Mouse (Mus musculus) c-Kit-positive CD71-negative TER-119-negative erythroid progenitor cells, embryonic 14.5 days (primary cell): Measurements from ENCODE around the gene Ctss.
"Not testable (repeated sequence)": the region's sequence is repeated elsewhere in the genome, so short reads cannot be mapped to it uniquely, and the experiment has no call there.

Experiments used
- DNase-seq: peaks from one replicate; pipeline ENCODE4 v3.0.0-alpha.2; 2013; ENCODE audit warnings: low read depth

The Ctss gene

DNA sequence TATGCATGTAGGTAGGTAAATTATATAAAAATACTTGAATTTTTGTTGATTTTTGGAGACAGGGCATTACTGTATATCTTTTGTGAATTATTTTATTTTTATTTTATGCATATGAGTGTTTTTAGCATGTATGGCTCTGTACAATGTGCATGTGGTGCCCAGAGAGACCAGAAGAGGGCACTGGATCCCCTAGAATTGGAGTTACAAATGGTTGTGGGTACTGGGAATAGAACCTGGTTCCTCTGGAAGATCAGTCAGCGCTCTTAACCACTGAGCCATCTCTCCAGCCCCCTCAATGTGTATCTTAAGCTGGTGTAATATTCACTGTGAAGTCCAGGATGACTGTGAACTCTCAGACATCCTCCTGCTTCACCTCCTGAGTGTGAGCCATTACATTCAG lies 8.3 kb downstream of the Ctss start:
- DNase-seq = no peak

GRCm38 (mm10) chr3:95538936-95539335 lies 12.3 kb downstream of the Ctss start:
- no peak for DNase-seq

GRCm38 (mm10) chr3:95539837-95540236 lies 13.3 kb downstream of the Ctss start:
- DNase-seq = no peak

DNA sequence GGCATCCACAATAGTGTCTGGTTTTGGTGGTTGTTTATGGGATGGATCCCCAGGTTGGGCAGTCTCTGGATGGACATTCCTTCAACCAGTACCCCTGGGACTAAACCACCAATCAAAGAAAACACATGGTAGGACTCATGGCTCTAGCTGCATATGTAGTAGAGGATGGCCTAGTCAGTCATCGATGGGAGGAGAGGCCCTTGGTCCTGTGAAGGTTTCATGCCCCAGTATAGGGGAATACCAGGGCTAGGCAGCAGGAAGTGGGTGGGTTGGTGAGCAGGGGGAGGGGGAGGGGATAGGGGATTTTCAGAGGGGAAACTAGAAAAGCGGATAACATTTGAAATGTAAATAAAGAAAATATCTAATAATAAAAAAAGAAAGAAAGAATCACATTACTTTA lies 14.6 kb downstream of the Ctss start:
- DNase-seq = not testable (repeated sequence)

- DNase-seq = no peak
Observed at GRCm38 (mm10) chr3:95542171-95542570, 15.6 kb downstream of the Ctss start.

DNA sequence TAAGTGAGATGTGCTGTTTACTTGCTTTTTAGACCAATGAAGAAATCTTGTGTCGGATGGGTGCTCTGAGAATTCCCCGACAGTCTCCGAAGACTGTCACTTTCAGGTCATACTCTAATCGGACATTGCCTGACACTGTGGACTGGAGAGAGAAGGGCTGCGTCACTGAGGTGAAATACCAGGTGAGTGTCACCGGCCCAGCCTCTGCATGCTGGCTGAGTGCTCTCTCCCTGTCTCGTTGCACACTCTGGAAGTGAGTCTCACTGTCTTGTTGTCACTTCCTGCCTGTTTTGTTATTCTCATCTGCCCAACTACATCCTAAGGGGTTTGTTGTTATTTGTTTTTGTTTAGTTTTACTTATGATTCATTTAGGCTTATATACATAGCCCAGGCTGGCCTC lies 16.4 kb downstream of the Ctss start:
- no peak for DNase-seq

- no peak for DNase-seq
Observed at GRCm38 (mm10) chr3:95550176-95550575, 23.6 kb downstream of the Ctss start.

DNA sequence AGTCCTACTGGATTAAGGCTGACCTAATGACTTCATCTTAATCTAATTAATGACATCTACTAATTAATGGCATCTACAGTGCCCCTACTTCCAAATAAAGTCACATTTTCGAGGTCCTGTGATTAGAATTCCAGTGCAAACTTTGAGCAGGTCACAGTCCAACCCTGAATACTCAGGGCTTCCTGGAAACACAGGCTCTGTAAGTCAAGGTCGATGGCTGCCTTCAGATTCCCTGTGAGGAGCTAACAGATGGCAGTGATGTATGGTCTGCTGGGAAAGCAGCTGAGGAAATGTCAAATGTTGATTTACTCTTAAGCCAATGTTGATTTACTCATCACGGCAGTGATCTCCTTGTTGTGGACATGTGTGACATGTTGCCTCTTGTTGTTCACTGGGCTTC lies 27.4 kb downstream of the Ctss start:
- no peak for DNase-seq

DNA sequence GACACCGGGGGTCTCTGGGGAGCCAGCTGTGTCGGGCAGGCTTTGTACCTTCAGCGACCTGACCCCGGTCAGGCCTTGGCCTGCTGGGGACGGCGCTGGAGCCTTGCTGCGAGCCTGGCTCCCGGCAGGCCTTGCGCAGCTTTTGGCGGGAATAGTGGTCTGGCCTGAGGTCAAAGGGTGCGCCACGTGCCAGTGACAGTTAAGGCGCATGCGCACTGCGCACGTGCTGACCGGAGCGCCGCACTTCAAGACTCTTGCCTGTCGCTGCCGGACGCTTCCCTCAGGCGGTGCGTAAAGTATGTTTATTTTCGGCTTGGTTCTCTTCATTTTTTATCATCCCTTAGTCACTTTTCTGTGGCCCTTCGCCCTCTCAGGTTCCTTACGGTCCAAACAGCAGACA lies 32.9 kb downstream of the Ctss start, which contains the start of gene Hormad1:
TSS of gene Hormad1 (plus strand) at position 241 of the 400 bp plus-strand sequence.
- no peak for DNase-seq

GRCm38 (mm10) chr3:95560738-95561137 lies 34.2 kb downstream of the Ctss start:
- no peak for DNase-seq

GRCm38 (mm10) chr3:95561826-95562225 lies 35.2 kb downstream of the Ctss start:
- DNase-seq = no peak

DNA sequence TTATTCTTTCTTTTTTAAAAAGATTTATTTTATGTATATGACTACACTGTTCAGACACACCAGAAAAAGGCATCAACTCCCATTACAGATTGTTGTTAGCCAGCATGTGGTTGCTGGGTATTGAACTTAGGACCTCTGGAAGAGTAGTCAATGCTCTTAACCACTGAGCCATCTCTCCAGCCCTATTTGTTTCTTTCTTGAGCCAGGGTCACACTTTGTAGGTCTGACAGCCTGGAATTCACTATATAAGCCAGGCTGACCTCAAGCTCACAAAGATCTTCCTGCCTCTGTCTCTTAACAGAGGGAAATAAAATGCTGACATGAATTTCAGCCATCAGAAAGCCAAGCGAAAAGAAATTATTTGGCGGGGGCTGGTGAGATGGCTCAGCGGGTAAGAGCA lies 43.0 kb downstream of the Ctss start:
- no peak for DNase-seq

DNA sequence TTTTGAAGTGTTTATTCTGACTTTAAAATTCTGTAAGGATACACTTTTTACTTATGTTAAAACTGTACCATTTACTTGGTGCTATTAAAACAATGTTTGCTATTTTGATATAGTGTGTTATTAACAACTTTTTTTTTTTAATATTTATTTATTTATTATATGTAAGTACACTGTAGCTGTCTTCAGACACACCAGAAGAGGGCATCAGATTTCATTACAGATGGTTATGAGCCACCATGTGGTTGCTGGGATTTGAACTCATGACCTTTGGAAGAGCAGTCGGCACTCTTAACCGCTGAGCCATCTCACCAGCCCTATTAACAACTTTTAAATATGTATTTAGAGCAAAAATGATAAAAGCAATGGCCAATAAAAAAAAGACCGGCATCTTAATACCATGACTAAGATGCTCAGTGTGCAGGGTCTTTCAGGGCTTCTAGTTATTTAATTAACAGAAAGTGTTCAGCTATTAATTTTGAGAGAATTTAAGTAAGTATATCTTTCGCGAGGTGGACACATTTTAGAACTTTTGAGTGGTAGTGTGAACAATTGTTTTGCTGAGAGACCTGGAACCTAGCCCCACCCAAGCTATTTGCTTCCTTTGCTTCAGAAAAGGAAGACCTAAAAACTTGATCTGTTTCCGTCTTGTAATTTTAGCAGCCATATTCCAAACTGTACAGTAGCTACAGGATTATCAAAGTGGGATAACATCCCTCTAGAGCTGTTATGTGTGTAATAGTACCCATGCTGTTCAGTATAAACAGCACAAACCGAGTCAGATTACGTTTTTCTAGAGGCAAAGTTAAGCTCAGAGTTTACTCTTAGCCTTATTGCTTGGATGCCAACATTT lies 61.4 kb downstream of the Ctss start:
- DNase-seq = no peak

GRCm38 (mm10) chr3:95588604-95589086 lies 62.1 kb downstream of the Ctss start, which contains the start of gene Golph3l:
TSS of gene Golph3l (plus strand) at chr3:95588934.
- DNase-seq = peak; percentile 93

GRCm38 (mm10) chr3:95598734-95599133 lies 72.1 kb downstream of the Ctss start:
- no peak for DNase-seq

GRCm38 (mm10) chr3:95601287-95601686 lies 74.7 kb downstream of the Ctss start:
- DNase-seq = no peak
